Mouse (Mus musculus) heart, adult 2 months (tissue): ENCODE results near the gene Myo15. TPM values are rescaled to one million over a fixed set of nuclear protein-coding genes. Genes with fewer than 3 reads are reported as not detected.

ENCODE experiments used
- DNase-seq, 2 experiments: peaks; one replicate each; pipeline ENCODE4 v3.0.0; 2021
- H3K27ac ChIP-seq: fragments of 200-600 bp; 2 replicates; pipeline ENCODE4 v1.8.1; 2022
- H3K27me3 ChIP-seq: fragments of 200-500 bp; 2 replicates; pipeline ENCODE4 v1.6.1; 2012; ENCODE audit warnings: mild to moderate bottlenecking, low read length, inconsistent platforms, mixed read lengths; ENCODE audit not compliant: control insufficient read depth, insufficient read depth
- H3K36me3 ChIP-seq: fragments of 200-500 bp; 2 replicates; pipeline ENCODE4 v1.6.1; 2012; ENCODE audit warnings: low read length, inconsistent platforms; ENCODE audit not compliant: control insufficient read depth, insufficient read depth
- H3K4me1 ChIP-seq: fragments of 200-500 bp; 2 replicates; pipeline ENCODE4 v1.6.1; 2011; ENCODE audit warnings: low read length; ENCODE audit not compliant: control insufficient read depth, insufficient read depth
- H3K4me3 ChIP-seq: fragments of 200-600 bp; 2 replicates; pipeline ENCODE4 v1.8.1; 2022
- H3K79me2 ChIP-seq: fragments of 200-500 bp; replicated peaks from 2 replicates; pipeline ENCODE4 v1.6.1; 2012; ENCODE audit warnings: mild to moderate bottlenecking, inconsistent platforms, low read length, moderate library complexity, mixed read lengths; ENCODE audit not compliant: control insufficient read depth, insufficient read depth
- H3K9ac ChIP-seq: fragments of 200-500 bp; 2 replicates; pipeline ENCODE4 v1.6.1; 2012; ENCODE audit warnings: low read depth, mild to moderate bottlenecking, control low read depth, inconsistent platforms, low read length, mixed read lengths
- CTCF ChIP-seq: fragments of 200-600 bp; IDR thresholded peaks from 2 replicates; pipeline ENCODE4 v1.8.1; 2022; ENCODE audit warnings: antibody characterized with exemption, mild to moderate bottlenecking, moderate library complexity
- EP300 ChIP-seq: fragments of 200-500 bp; IDR thresholded peaks from 2 replicates; pipeline ENCODE4 v1.6.1; 2011; ENCODE audit warnings: low read depth, low read length, control low read depth; ENCODE audit not compliant: insufficient read depth
- POLR2A ChIP-seq: fragments of 200-500 bp; IDR thresholded peaks from 2 replicates; pipeline ENCODE4 v1.6.1; 2011; ENCODE audit warnings: mild to moderate bottlenecking, low read depth, low read length, control low read depth; ENCODE audit not compliant: insufficient read depth
- WGBS: fragments of 180-500 bp; shearing (Covaris S2); methylation state at CpG from one replicate; pipeline ENCODE4 v1.1.7; 2018; 5-methylcytosine and 5-hydroxymethylcytosine counted together
- intact Hi-C: fragments of 180-260 bp; cut with DNase I; formaldehyde crosslinking; loops from one replicate; pipeline ENCODE4 v1.15.1; 2025
- polyA plus RNA-seq: library from polyadenylated mRNA; depleted of rRNA; stranded (reverse); fragments of >200 nt; gene quantifications from 2 replicates; pipeline ENCODE4 v1.2.3, GENCODE M21; 2012
- total RNA-seq, 2 experiments: library from RNA; stranded (reverse); gene quantifications; 2 replicates each; pipeline ENCODE4 v1.2.3; 2021

The Myo15 gene
- total and polyA plus RNA-seq, 3 experiments = 0.03 to 0.06 (median 0.05) TPM

DNA sequence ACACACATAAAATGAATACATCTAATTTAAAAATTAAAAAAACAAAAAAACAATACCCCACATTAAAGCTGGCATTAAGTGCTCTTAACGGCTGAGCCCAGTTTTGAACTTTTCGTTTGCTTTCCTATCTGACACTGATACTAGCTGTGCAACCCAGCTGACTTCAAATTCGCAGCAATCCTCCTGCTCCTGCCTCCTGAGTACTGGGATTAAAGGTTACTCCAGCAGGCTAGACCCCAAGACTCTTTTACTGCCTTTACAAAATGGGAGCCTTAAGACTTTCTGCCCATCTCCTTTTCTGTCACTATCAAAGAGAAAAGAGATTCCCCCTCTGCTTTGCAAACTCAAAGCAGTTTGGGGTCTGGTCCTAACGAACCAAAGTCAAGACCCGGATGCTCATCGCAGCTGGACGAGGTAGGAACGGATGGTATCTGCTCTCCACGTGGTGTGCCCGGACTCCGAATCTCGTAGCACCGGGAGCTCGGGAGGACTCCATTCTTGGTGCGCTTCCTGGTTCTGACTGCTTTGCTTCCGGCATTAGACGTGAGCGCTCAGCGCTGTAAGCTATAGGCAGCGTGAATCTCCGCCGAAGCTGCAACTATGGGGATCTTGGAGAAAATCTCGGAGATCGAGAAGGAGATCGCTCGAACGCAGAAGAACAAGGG is 14.9 kb upstream of the Myo15 start, which contains the start of gene Drg2:
Drg2 (plus strand) TSS at position 512 of the 665 bp plus-strand sequence.
- H3K4me3 ChIP-seq = peak within 1 kb of the TSS; percentile 76
- H3K9ac ChIP-seq = peak within 1 kb of the TSS; percentile 61
- no peaks in the 10 kb centered on the region for H3K27me3 ChIP-seq
- DNase-seq = peak; percentile 88 to 90
- 5% methylated on average over 27 of the region's 27 CpGs for WGBS
- H3K4me1 ChIP-seq = peaks cover 4% of the 10 kb centered on the region
- TF ChIP-seq CTCF (no peak), EP300 (peak; percentile 95), POLR2A (peak; percentile 95)
- 0 out of 2 replicates have a peak, but pooled peaks cover 1% of the 10 kb centered on the region for H3K79me2 ChIP-seq
- H3K36me3 ChIP-seq = no peaks in the 10 kb centered on the region
- peak within 1 kb of the TSS; percentile 79 for H3K27ac ChIP-seq
- intact Hi-C loops = no loop called here

DNA sequence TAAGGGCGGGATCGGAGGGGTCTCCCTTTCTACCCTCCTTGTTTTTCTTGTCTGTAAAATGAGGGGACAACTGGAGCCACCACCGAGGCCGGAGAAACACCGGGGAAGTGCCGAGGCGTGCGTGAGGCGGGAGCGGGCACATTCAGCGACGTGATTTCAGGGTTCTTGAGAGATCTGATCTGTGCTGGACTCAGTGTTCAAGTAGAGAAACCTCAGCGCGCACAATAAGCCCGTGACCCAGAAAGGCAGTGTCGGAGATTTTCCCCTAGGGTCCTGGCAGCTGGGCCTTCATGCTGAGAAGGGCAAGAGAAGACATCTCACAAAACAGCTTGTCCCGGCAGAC is 14.4 kb upstream of the Myo15 start:
- peak in 1 of 2 experiments; percentile 36 for DNase-seq
- WGBS = under 1% methylated on average over 17 of the region's 17 CpGs

DNA sequence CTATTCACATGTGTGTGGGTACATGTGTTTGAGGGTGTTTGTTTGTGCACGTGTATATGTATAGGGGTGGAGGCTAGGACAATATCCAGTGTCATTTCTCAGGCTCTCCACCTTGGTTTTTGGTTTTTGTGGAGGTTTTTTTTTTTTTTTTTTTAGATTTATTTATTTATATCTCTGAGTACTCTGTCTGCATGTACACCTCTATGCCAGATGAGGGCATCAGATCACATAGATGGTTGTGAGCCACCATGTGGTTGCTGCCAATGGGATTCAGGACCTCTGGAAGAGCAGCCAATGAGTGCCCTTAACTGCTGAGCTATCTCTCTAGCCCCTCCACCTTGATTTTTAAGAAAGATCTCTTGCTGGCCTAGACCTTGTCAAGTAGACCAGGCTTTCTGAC is 11.2 kb upstream of the Myo15 start:
- H3K4me3 ChIP-seq = no peak overlapping the region
- peaks cover 4% of the 10 kb centered on the region for H3K4me1 ChIP-seq
- H3K9ac ChIP-seq = no peak overlapping the region
- H3K27ac ChIP-seq = no peak overlapping the region
- TF ChIP-seq POLR2A = no peak
- peak; percentile 20 for TF ChIP-seq CTCF
- TF ChIP-seq EP300 = no peak
- no peaks in the 10 kb centered on the region for H3K27me3 ChIP-seq
- no peaks in the 10 kb centered on the region for H3K36me3 ChIP-seq
- no peak for DNase-seq
- intact Hi-C loops = loop anchor here (5.0 kb wide), 1 partner anchor 79 kb away; the partner anchor contains the start of gene Alkbh5
- 81% methylated on average over 1 of the region's 1 CpGs for WGBS
- 0 out of 2 replicates have a peak, but pooled peaks cover 1% of the 10 kb centered on the region for H3K79me2 ChIP-seq

More for the DNA sequence above, 14.4 kb upstream of the Myo15 start:
- peak overlapping the region; percentile 61 for H3K9ac ChIP-seq
- peak overlapping the region; percentile 76 for H3K4me3 ChIP-seq
- H3K4me1 ChIP-seq = peaks cover 4% of the 10 kb centered on the region
- TF ChIP-seq EP300 (no peak), POLR2A (no peak), CTCF (no peak)
- 0 out of 2 replicates have a peak, but pooled peaks cover 1% of the 10 kb centered on the region for H3K79me2 ChIP-seq
- intact Hi-C loops = loop anchor here (5.0 kb wide), 1 partner anchor 83 kb away; the partner anchor contains the start of gene Alkbh5
- H3K27ac ChIP-seq = peak overlapping the region; percentile 79
- H3K36me3 ChIP-seq = no peaks in the 10 kb centered on the region
- no peaks in the 10 kb centered on the region for H3K27me3 ChIP-seq

DNA sequence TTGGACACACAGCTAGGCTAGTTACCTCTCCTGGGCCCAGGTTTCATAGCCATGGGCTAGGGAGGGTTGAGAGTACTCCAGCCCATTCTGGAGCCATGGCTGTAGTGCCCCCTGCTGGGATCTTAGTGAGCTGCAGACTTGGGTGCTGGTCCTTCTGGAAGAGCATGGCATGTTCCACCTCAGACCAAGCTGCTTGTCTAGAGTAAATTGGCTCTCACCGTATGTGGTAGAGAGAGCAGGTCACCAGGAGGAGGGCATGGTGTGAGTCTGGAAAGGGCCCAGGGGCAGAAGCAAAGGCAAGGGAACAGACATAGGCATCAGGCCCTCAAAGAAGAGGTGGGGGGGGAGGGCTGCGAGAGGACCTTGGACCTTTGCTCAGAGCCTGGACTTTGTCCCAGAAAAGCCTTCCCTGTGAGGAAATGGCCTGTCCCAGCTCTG is 3.2 kb upstream of the Myo15 start:
- no peak overlapping the region for H3K4me3 ChIP-seq
- no peak overlapping the region for H3K27ac ChIP-seq
- 82% methylated on average over 2 of the region's 2 CpGs for WGBS
- no peak overlapping the region for H3K9ac ChIP-seq
- H3K4me1 ChIP-seq = no peaks in the 10 kb centered on the region
- H3K27me3 ChIP-seq = no peaks in the 10 kb centered on the region
- DNase-seq = no peak
- TF ChIP-seq CTCF (peak; percentile 68), EP300 (no peak), POLR2A (no peak)
- no peaks in the 10 kb centered on the region for H3K79me2 ChIP-seq
- intact Hi-C loops = no loop called here
- H3K36me3 ChIP-seq = no peaks in the 10 kb centered on the region

DNA sequence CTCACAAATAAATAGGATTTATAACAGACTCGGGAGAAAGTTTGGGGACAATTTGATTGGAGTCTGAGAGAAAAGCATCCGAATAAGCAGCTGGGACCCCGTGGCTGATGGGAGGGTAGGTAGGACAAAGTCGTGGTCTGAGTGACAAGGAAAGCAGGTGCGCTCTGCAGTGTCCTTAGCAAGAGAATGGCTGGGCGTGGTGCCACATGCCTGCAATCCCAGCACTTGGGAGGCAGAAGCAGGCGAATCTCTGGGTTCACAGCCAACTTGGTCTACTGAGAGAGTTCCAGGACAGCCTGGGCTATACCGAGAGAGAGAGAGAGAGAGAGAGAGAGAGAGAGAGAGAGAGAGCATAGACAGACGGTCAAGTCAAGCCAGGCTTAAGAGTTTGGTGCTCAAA is 1.6 kb downstream of the Myo15 start:
- TF ChIP-seq EP300 = no peak
- no peak for TF ChIP-seq CTCF
- TF ChIP-seq POLR2A = no peak
- DNase-seq = no peak
- Histone ChIP-seq H3K36me3 (no peaks in the 10 kb centered on the region), H3K4me3 (no peak overlapping the region), H3K79me2 (no peaks in the 10 kb centered on the region), H3K27me3 (no peaks in the 10 kb centered on the region), H3K9ac (no peak overlapping the region), H3K27ac (no peak overlapping the region), H3K4me1 (no peaks in the 10 kb centered on the region)
- intact Hi-C loops = no loop called here
- WGBS = 81% methylated on average over 9 of the region's 9 CpGs

DNA sequence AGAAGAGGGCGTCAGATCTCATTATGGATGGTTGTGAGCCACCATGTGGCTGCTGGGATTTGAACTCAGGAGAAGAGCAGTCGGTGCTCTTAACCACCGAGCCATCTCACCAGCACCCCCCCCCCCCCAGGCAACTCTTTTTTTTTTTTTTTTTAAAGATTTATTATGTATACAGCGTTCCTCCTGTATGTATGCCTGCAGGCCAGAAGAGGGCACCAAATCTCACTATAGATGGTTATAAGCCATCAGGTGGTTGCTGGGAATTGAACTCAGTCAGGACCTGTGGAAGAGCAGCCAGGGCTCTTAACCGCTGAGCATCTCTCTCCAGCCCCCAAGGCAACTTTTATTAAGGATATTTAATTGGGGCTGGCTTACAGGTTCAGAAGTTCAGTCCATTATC is 5.4 kb downstream of the Myo15 start:
- Histone ChIP-seq H3K4me1 (no peaks in the 10 kb centered on the region), H3K36me3 (no peaks in the 10 kb centered on the region), H3K79me2 (no peaks in the 10 kb centered on the region), H3K4me3 (no peak overlapping the region), H3K27ac (no peak overlapping the region), H3K27me3 (no peaks in the 10 kb centered on the region), H3K9ac (no peak overlapping the region)
- 84% methylated on average over 5 of the region's 5 CpGs for WGBS
- no peak for TF ChIP-seq EP300
- no peak for TF ChIP-seq CTCF
- no peak for TF ChIP-seq POLR2A
- DNase-seq = no peak
- intact Hi-C loops = no loop called here
